Mouse (Mus musculus) intestine, embryonic 16.5 days (tissue): Measurements from ENCODE around the gene Lpp. TPM values are rescaled to one million over a fixed set of nuclear protein-coding genes. Genes with fewer than 3 reads are reported as not detected.

ENCODE experiments used
- ATAC-seq: fragments of 200-750 bp; cut with Nextera tagmentation; 2 replicates; pipeline ENCODE4 v1.8.0; 2017; ENCODE audit warnings: moderate TSS enrichment, moderate library complexity
- H3K27ac ChIP-seq: fragments of 300-500 bp; sonication (generic); 2 replicates; pipeline ENCODE4 v1.5.1; 2014; ENCODE audit warnings: mild to moderate bottlenecking, low read length
- H3K27me3 ChIP-seq: fragments of 300-500 bp; sonication (generic); replicated peaks from 2 replicates; pipeline ENCODE4 v1.6.1; 2014; ENCODE audit warnings: low read length, control low read depth, mixed read lengths; ENCODE audit not compliant: control insufficient read depth, insufficient read depth
- H3K36me3 ChIP-seq: fragments of 300-500 bp; sonication (generic); 2 replicates; pipeline ENCODE4 v1.6.1; 2014; ENCODE audit warnings: low read length, control low read depth; ENCODE audit not compliant: control insufficient read depth, insufficient read depth
- H3K4me1 ChIP-seq: fragments of 300-500 bp; sonication (generic); 2 replicates; pipeline ENCODE4 v1.6.1; 2014; ENCODE audit warnings: low read length, control low read depth, mixed read lengths; ENCODE audit not compliant: control insufficient read depth, insufficient read depth
- H3K4me2 ChIP-seq: fragments of 300-500 bp; sonication (generic); 2 replicates; pipeline ENCODE4 v1.6.1; 2014; ENCODE audit warnings: low read depth, low read length, control low read depth
- H3K4me3 ChIP-seq: fragments of 300-500 bp; sonication (generic); 2 replicates; pipeline ENCODE4 v1.5.1; 2014; ENCODE audit warnings: mild to moderate bottlenecking, low read length
- H3K9ac ChIP-seq: fragments of 300-500 bp; sonication (generic); 2 replicates; pipeline ENCODE4 v1.6.1; 2014; ENCODE audit warnings: low read depth, low read length
- H3K9me3 ChIP-seq: fragments of 300-500 bp; sonication (generic); 2 replicates; pipeline ENCODE4 v1.6.1; 2016; ENCODE audit warnings: low read length, control low read depth; ENCODE audit not compliant: control insufficient read depth
- WGBS: fragments of 180-500 bp; shearing (Covaris S2); extraction: QIAGEN DNeasy Blood & Tissue Kit; methylation state at CpG from one replicate; pipeline ENCODE4 v1.1.7; 2014; 5-methylcytosine and 5-hydroxymethylcytosine counted together
- polyA plus RNA-seq: library from polyadenylated mRNA; unstranded; fragments of >200 nt; fragmentation: Nextera tagmentation; extraction: Ambion mirVana; gene quantifications from 2 replicates; pipeline ENCODE4 v1.2.1, GENCODE M21; 2015

The Lpp gene
- polyA plus RNA-seq, 1 experiment from 2014 or later, result 64.7 TPM

GRCm38 (mm10) chr16:24442500-24443122 lies 49.3 kb downstream of the Lpp start:
- ATAC-seq, result peak; percentile 14; the same call in 1 of the 2 replicates
- Histone ChIP-seq H3K36me3 (no peaks in the 10 kb centered on the region; the same call in 1 of the 2 replicates), H3K27ac (peak overlapping the region; percentile 35), H3K9ac (no peak overlapping the region), H3K4me2 (no peak overlapping the region), H3K9me3 (no peaks in the 10 kb centered on the region), H3K4me1 (peaks cover 39% of the 10 kb centered on the region), H3K27me3 (no peaks in the 10 kb centered on the region), H3K4me3 (no peak overlapping the region)
- 43% methylated on average over 5 of the region's 5 CpGs for WGBS

GRCm38 (mm10) chr16:24443123-24443515 lies 49.8 kb downstream of the Lpp start:
- Histone ChIP-seq H3K4me2 (no peak overlapping the region), H3K4me3 (no peak overlapping the region), H3K9me3 (no peaks in the 10 kb centered on the region), H3K4me1 (peaks cover 43% of the 10 kb centered on the region), H3K36me3 (no peaks in the 10 kb centered on the region; the same call in 1 of the 2 replicates), H3K27ac (peak overlapping the region; percentile 35; the same call in 1 of the 2 replicates), H3K9ac (no peak overlapping the region), H3K27me3 (no peaks in the 10 kb centered on the region)
- no peak for ATAC-seq
- 49% methylated on average over 7 of the region's 7 CpGs for WGBS

GRCm38 (mm10) chr16:24443555-24443954 lies 50.2 kb downstream of the Lpp start:
- no peak overlapping the region for H3K4me3 ChIP-seq
- H3K27ac ChIP-seq, result peak overlapping the region; percentile 35
- H3K36me3 ChIP-seq, result no peaks in the 10 kb centered on the region; the same call in 1 of the 2 replicates
- H3K27me3 ChIP-seq, result no peaks in the 10 kb centered on the region
- no peak overlapping the region for H3K9ac ChIP-seq
- no peaks in the 10 kb centered on the region for H3K9me3 ChIP-seq
- no peak for ATAC-seq
- peaks cover 43% of the 10 kb centered on the region for H3K4me1 ChIP-seq
- 49% methylated on average over 5 of the region's 5 CpGs for WGBS
- H3K4me2 ChIP-seq, result no peak overlapping the region

- WGBS, result 61% methylated on average over 4 of the region's 4 CpGs
- Histone ChIP-seq H3K4me2 (no peak overlapping the region), H3K4me3 (no peak overlapping the region), H3K9ac (no peak overlapping the region), H3K27ac (no peak overlapping the region), H3K27me3 (no peaks in the 10 kb centered on the region), H3K4me1 (peaks cover 41% of the 10 kb centered on the region), H3K36me3 (no peaks in the 10 kb centered on the region; the same call in 1 of the 2 replicates), H3K9me3 (no peaks in the 10 kb centered on the region)
- ATAC-seq, result no peak
Observed at GRCm38 (mm10) chr16:24444818-24445217, 51.5 kb downstream of the Lpp start.

GRCm38 (mm10) chr16:24445473-24445872 lies 52.2 kb downstream of the Lpp start:
- H3K4me1 ChIP-seq, result peaks cover 44% of the 10 kb centered on the region

GRCm38 (mm10) chr16:24446449-24446848 lies 53.1 kb downstream of the Lpp start:
- no peak overlapping the region for H3K27ac ChIP-seq
- H3K9ac ChIP-seq, result no peak overlapping the region
- no peaks in the 10 kb centered on the region for H3K27me3 ChIP-seq
- ATAC-seq, result no peak
- H3K4me1 ChIP-seq, result peaks cover 46% of the 10 kb centered on the region
- no peaks in the 10 kb centered on the region for H3K9me3 ChIP-seq
- no peak overlapping the region for H3K4me3 ChIP-seq
- no peak overlapping the region for H3K4me2 ChIP-seq
- no peaks in the 10 kb centered on the region; the same call in 1 of the 2 replicates for H3K36me3 ChIP-seq
- WGBS, result 64% methylated on average over 1 of the region's 1 CpGs

More at GRCm38 (mm10) chr16:24445473-24445872, 52.2 kb downstream of the Lpp start:
- Histone ChIP-seq H3K9ac (no peak overlapping the region), H3K9me3 (no peaks in the 10 kb centered on the region), H3K27me3 (no peaks in the 10 kb centered on the region), H3K4me3 (no peak overlapping the region), H3K4me2 (no peak overlapping the region), H3K36me3 (no peaks in the 10 kb centered on the region; the same call in 1 of the 2 replicates), H3K27ac (no peak overlapping the region)
- 70% methylated on average over 3 of the region's 3 CpGs for WGBS
- no peak for ATAC-seq

GRCm38 (mm10) chr16:24447666-24448492 lies 54.6 kb downstream of the Lpp start:
- Histone ChIP-seq H3K9me3 (no peaks in the 10 kb centered on the region), H3K27ac (peak overlapping the region; percentile 86), H3K9ac (peak overlapping the region; percentile 57), H3K4me1 (peaks cover 43% of the 10 kb centered on the region), H3K4me3 (peak overlapping the region; percentile 35), H3K4me2 (peak overlapping the region; percentile 22), H3K27me3 (no peaks in the 10 kb centered on the region), H3K36me3 (no peaks in the 10 kb centered on the region; the same call in 1 of the 2 replicates)
- WGBS, result 27% methylated on average over 7 of the region's 7 CpGs
- peak; percentile 81 for ATAC-seq

DNA sequence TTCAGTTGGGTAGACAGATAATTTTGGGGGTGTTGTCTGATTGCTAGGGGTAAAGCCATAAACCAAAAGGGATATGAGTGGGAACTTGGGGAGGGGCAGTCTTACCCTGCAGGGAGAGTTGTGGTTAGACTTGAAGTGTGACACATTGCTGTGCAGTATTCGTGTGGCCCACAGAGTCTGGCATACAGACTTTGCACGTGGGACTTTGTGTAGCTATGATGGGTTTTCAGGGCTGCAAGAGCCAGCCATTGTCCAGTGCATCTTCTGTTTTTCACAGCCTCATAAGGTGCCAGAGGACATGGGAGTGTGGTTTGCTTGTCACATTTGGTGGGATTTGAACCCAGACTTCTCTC lies 55.2 kb downstream of the Lpp start:
- Histone ChIP-seq H3K36me3 (no peaks in the 10 kb centered on the region; the same call in 1 of the 2 replicates), H3K4me2 (peak overlapping the region; percentile 22), H3K27ac (peak overlapping the region; percentile 86), H3K27me3 (no peaks in the 10 kb centered on the region), H3K4me1 (peaks cover 39% of the 10 kb centered on the region), H3K9ac (peak overlapping the region; percentile 57; the same call in 1 of the 2 replicates), H3K9me3 (no peaks in the 10 kb centered on the region), H3K4me3 (peak overlapping the region; percentile 35)
- ATAC-seq, result no peak
- 47% methylated on average over 2 of the region's 2 CpGs for whole genome bisulfite sequencing

DNA sequence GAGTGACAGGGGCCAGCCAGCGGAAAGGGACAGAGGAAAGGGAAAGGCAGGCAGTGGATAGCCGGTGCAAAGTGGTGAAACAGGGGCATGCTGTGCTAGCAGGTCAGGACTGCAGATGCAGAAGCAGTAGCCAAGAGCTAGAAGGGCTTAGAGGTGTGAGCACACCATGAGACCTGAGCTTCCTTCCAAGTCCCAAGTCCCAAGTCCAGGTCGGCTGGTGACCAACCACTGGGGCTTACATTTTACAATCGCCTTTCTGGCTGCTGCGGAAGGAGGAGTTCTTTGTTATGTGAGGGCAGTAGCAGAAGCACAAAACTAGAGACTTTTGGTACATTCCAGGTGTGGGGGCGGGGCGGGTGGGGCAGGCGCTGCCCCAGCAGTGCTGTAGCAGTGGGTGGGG lies 56.5 kb downstream of the Lpp start:
- Histone ChIP-seq H3K4me1 (peaks cover 43% of the 10 kb centered on the region), H3K27me3 (no peaks in the 10 kb centered on the region), H3K4me2 (peak overlapping the region; percentile 43), H3K4me3 (peak overlapping the region; percentile 35), H3K9ac (peak overlapping the region; percentile 65), H3K9me3 (no peaks in the 10 kb centered on the region), H3K27ac (peak overlapping the region; percentile 93), H3K36me3 (no peaks in the 10 kb centered on the region)
- WGBS, result 12% methylated on average over 8 of the region's 8 CpGs
- ATAC-seq, result peak; percentile 78
